Comparison of ENCODE assay signal across 12 mouse cellular contexts in genomic region chr5:149483321-149484052, GRCm38 (mm10). TPM values are rescaled to one million over a fixed set of nuclear protein-coding genes. Genes with fewer than 3 reads are reported as not detected.
DNase-seq lines count a peak whose midpoint lies in the region; ATAC-seq and TF ChIP-seq lines count a peak whose summit lies in the region.
"Had no signal": no experiment of that assay in that cellular context is flagged by ENCODE, and none has a peak within 500 bp of the region (broad histone marks: within the 10 kb centered on the region; RNA-seq: fewer than 3 reads in every experiment).

No protein-coding gene starts in this region.

- peak; percentile 30; the same call in 1 of the 2 replicates for TF ChIP-seq CTCF in cerebellum, adult 2 months (IDR thresholded peaks at IDR 0.05; ENCODE audit: borderline replicate concordance, insufficient read depth, low read depth, low read length)
- TF ChIP-seq CTCF in lung, embryonic 14.5 days (IDR thresholded peaks at IDR 0.05; ENCODE audit: low read depth), result peak; percentile 39; the same call in 1 of the 2 replicates

- TF ChIP-seq POLR2A in cerebellum, adult 2 months (IDR thresholded peaks at IDR 0.05; ENCODE audit: borderline replicate concordance, insufficient read depth, low read length), result no peak

- no peaks in the 10 kb centered on the region; the same call in 1 of the 2 replicates for H3K4me1 ChIP-seq in cerebellum, adult 2 months (ENCODE audit: control insufficient read depth, insufficient read depth, low read length)
- no peaks in the 10 kb centered on the region for H3K4me1 ChIP-seq in lung, embryonic 14.5 days (ENCODE audit: insufficient read depth)
- H3K4me1 ChIP-seq: megakaryocyte, embryonic 14.5 days had no signal

- no peaks in the 10 kb centered on the region for H3K36me3 ChIP-seq in lung, embryonic 14.5 days (ENCODE audit: insufficient read depth)
- H3K36me3 ChIP-seq in splenic B cell, adult 2 months (ENCODE audit: control insufficient read depth, insufficient read depth, low read length, poor library complexity, severe bottlenecking), result no peaks in the 10 kb centered on the region
- H3K36me3 ChIP-seq: embryonic facial prominence, embryonic 10.5 days; G1E had no signal

- H3K9me3 ChIP-seq in lung, embryonic 14.5 days (ENCODE audit: low read depth, low read length), result no peaks in the 10 kb centered on the region
- H3K9me3 ChIP-seq: embryonic facial prominence, embryonic 10.5 days had no signal

- no peak overlapping the region for H3K27ac ChIP-seq in cerebellum, adult 2 months (ENCODE audit: insufficient read depth, low read length)
- no peak overlapping the region for H3K27ac ChIP-seq in lung, embryonic 14.5 days (ENCODE audit: low read depth)
- H3K27ac ChIP-seq: embryonic facial prominence, embryonic 10.5 days had no signal

- no peak overlapping the region for H3K4me2 ChIP-seq in lung, embryonic 14.5 days

- H3K27me3 ChIP-seq in cerebellum, adult 2 months (ENCODE audit: control insufficient read depth, insufficient read depth, low read length), result no peaks in the 10 kb centered on the region
- no peaks in the 10 kb centered on the region for H3K27me3 ChIP-seq in lung, embryonic 14.5 days (ENCODE audit: insufficient read depth, low read length)
- no peaks in the 10 kb centered on the region; the same call in 1 of the 2 replicates for H3K27me3 ChIP-seq in splenic B cell, adult 2 months (ENCODE audit: control insufficient read depth, insufficient read depth, low read length, poor library complexity, severe bottlenecking)

- DNase-seq in cerebellum, adult 2 months, result peak in 1 of 2 experiments; percentile 17
- no peak for DNase-seq in cerebellum, postnatal 14 days
- DNase-seq in lung, embryonic 14.5 days, result peak; percentile 28
- DNase-seq in lung, postnatal 10 days, result no peak
- peak; percentile 8 for DNase-seq in adrenal gland, postnatal 10 days
- DNase-seq in splenic B cell, adult 2 months (ENCODE audit: low read depth, low spot score), result peak; percentile 10
- DNase-seq in Muller cell, postnatal 12 days (ENCODE audit: inconsistent ontology term), result no peak
- DNase-seq in natural killer cell, adult 2 months (ENCODE audit: low spot score in 2 of 2), result no peak

- no peak for ATAC-seq in lung, embryonic 14.5 days (ENCODE audit: insufficient read depth)

- WGBS in cerebellum, adult 2 months, result 73% methylated on average over 12 of the region's 12 CpGs
- 61% methylated on average over 12 of the region's 12 CpGs for WGBS in lung, embryonic 14.5 days

- H3K4me3 ChIP-seq in cerebellum, adult 2 months (replicated peaks; ENCODE audit: insufficient read depth, low read depth, low read length), result no peak overlapping the region
- no peak overlapping the region for H3K4me3 ChIP-seq in lung, embryonic 14.5 days (ENCODE audit: low read depth, low read length)
- H3K4me3 ChIP-seq: embryonic facial prominence, embryonic 10.5 days; megakaryocyte, embryonic 14.5 days had no signal

- no peak overlapping the region for H3K9ac ChIP-seq in lung, embryonic 14.5 days

RNA-seq across cellular contexts. Expression of gene Tex26, which starts 44.0 kb away (rescaled TPM):
- 0.30 and 0.34 TPM in 2 replicates for polyA plus RNA-seq in cerebellum, adult 2 months (2012; rRNA removed)
- polyA plus RNA-seq in lung, embryonic 14.5 days (2014; fragmentation: Nextera tagmentation; extraction: Ambion mirVana), result 0.64 and 1.0 TPM in 2 replicates
- total RNA-seq in adrenal gland, postnatal 10 days (2021), result under 1 TPM in 1 of 2 experiments, not detected in 1; 0.55 TPM
- total RNA-seq: heart, adult 8-10 months had no signal
- polyA plus RNA-seq: G1E had no signal

RNA-seq across cellular contexts. Expression of gene Wdr95, which starts 45.0 kb away (rescaled TPM):
- 0.24 and 0.29 TPM in 2 replicates for polyA plus RNA-seq in cerebellum, adult 2 months (2012; rRNA removed)
- not detected in 2 replicates for polyA plus RNA-seq in lung, embryonic 14.5 days (2014; fragmentation: Nextera tagmentation; extraction: Ambion mirVana)
- total RNA-seq in adrenal gland, postnatal 10 days (2021), result under 1 TPM in 1 of 2 experiments, not detected in 1; 0.09 TPM
- total RNA-seq: G1E; heart, adult 8-10 months had no signal
- polyA plus RNA-seq: embryonic facial prominence, embryonic 10.5 days; G1E had no signal

Comparison
In these comparisons a context has a peak if more than half of its experiments do, and no peak if none do; other contexts are left out.
1. DNase-seq: peak in lung, embryonic 14.5 days (single experiment), adrenal gland, postnatal 10 days (single experiment) and splenic B cell, adult 2 months (single experiment); none in cerebellum, postnatal 14 days (0 of 2), lung, postnatal 10 days (single experiment), Muller cell, postnatal 12 days (single experiment) and natural killer cell, adult 2 months (0 of 2).